Mouse (Mus musculus) hindbrain, embryonic 14.5 days (tissue): ENCODE data around the gene Msl1. TPM values are rescaled to one million over a fixed set of nuclear protein-coding genes. Genes with fewer than 3 reads are reported as not detected.
A peak's percentile ranks its signal among the peaks of the same experiment; 100 is the strongest.

ENCODE experiments used
- ATAC-seq: fragments of 200-750 bp; cut with Nextera tagmentation; 2 replicates; pipeline ENCODE4 v1.8.0; 2017; ENCODE audit warnings: moderate number of reproducible peaks, mild to moderate bottlenecking, moderate TSS enrichment, moderate library complexity; ENCODE audit not compliant: low FRiP score
- DNase-seq: peaks from one replicate; pipeline ENCODE4 v3.0.0-alpha.2; 2015; ENCODE audit warnings: low spot score
- H3K27ac ChIP-seq: fragments of 300-500 bp; sonication (generic); 2 replicates; pipeline ENCODE4 v1.5.1; 2014; ENCODE audit warnings: mild to moderate bottlenecking, moderate library complexity
- H3K27me3 ChIP-seq: fragments of 300-500 bp; sonication (generic); 2 replicates; pipeline ENCODE4 v1.6.1; 2014; ENCODE audit warnings: mild to moderate bottlenecking, low read length, mixed read lengths; ENCODE audit not compliant: control insufficient read depth, insufficient read depth
- H3K36me3 ChIP-seq: fragments of 300-500 bp; sonication (generic); replicated peaks from 2 replicates; pipeline ENCODE4 v1.6.1; 2014; ENCODE audit not compliant: control insufficient read depth, insufficient read depth
- H3K4me1 ChIP-seq: fragments of 300-500 bp; sonication (generic); replicated peaks from 2 replicates; pipeline ENCODE4 v1.6.1; 2014; ENCODE audit warnings: antibody characterized with exemption, low read length, mixed read lengths; ENCODE audit not compliant: control insufficient read depth, insufficient read depth
- H3K4me2 ChIP-seq: fragments of 300-500 bp; sonication (generic); replicated peaks from 2 replicates; pipeline ENCODE4 v1.6.1; 2014; ENCODE audit warnings: mild to moderate bottlenecking, moderate library complexity
- H3K4me3 ChIP-seq: fragments of 300-500 bp; sonication (generic); replicated peaks from 2 replicates; pipeline ENCODE4 v1.5.1; 2014; ENCODE audit warnings: mild to moderate bottlenecking, low read length
- H3K9ac ChIP-seq: fragments of 300-500 bp; sonication (generic); 2 replicates; pipeline ENCODE4 v1.6.1; 2014
- H3K9me3 ChIP-seq: fragments of 300-500 bp; sonication (generic); 2 replicates; pipeline ENCODE4 v1.6.1; 2016; ENCODE audit warnings: low read length; ENCODE audit not compliant: control insufficient read depth
- WGBS: fragments of 180-500 bp; shearing (Covaris S2); extraction: QIAGEN DNeasy Blood & Tissue Kit; methylation state at CpG from one replicate; pipeline ENCODE4 v1.1.7; 2014; 5-methylcytosine and 5-hydroxymethylcytosine counted together
- polyA plus RNA-seq: library from polyadenylated mRNA; unstranded; fragments of >200 nt; fragmentation: Nextera tagmentation; extraction: Ambion mirVana; gene quantifications from 2 replicates; pipeline ENCODE4 v1.2.1, GENCODE M21; 2014

Gene Msl1
- polyA plus RNA-seq, 1 experiment from 2014 or later, result 23.6 TPM

GRCm38 (mm10) chr11:98762756-98763501 is 32.4 kb upstream of the Msl1 start:
- DNase-seq (no peak), ATAC-seq (no peak)
- WGBS, result 71% methylated on average over 17 of the region's 17 CpGs
- Histone ChIP-seq H3K4me1 (peaks cover 27% of the 10 kb centered on the region), H3K4me3 (no peak overlapping the region), H3K27me3 (no peaks in the 10 kb centered on the region), H3K27ac (no peak overlapping the region), H3K36me3 (peaks cover 84% of the 10 kb centered on the region), H3K9me3 (no peaks in the 10 kb centered on the region), H3K4me2 (no peak overlapping the region), H3K9ac (no peak overlapping the region)

DNA sequence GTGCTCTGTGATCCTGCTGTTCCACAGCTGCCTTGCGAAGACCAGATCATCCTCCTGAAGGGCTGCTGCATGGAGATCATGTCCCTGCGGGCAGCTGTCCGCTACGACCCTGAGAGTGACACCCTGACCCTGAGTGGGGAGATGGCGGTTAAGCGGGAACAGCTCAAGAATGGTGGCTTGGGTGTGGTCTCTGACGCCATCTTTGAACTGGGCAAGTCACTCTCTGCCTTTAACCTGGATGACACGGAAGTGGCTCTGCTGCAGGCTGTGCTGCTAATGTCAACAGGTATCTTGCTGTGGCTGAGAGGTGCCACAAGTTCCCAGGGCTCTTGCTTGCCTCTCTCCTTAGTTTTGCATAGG is 31.8 kb upstream of the Msl1 start:
- H3K27ac ChIP-seq, result no peak overlapping the region
- WGBS, result 90% methylated on average over 8 of the region's 8 CpGs
- no peak overlapping the region for H3K4me2 ChIP-seq
- no peak overlapping the region for H3K4me3 ChIP-seq
- ATAC-seq (no peak), DNase-seq (no peak)
- H3K27me3 ChIP-seq, result no peaks in the 10 kb centered on the region
- no peak overlapping the region for H3K9ac ChIP-seq
- peaks cover 32% of the 10 kb centered on the region for H3K4me1 ChIP-seq
- no peaks in the 10 kb centered on the region for H3K9me3 ChIP-seq
- H3K36me3 ChIP-seq, result peaks cover 84% of the 10 kb centered on the region

- no peak overlapping the region for H3K27ac ChIP-seq
- H3K36me3 ChIP-seq, result peaks cover 84% of the 10 kb centered on the region
Measured at GRCm38 (mm10) chr11:98764091-98764490, 31.2 kb upstream of the Msl1 start.

DNA sequence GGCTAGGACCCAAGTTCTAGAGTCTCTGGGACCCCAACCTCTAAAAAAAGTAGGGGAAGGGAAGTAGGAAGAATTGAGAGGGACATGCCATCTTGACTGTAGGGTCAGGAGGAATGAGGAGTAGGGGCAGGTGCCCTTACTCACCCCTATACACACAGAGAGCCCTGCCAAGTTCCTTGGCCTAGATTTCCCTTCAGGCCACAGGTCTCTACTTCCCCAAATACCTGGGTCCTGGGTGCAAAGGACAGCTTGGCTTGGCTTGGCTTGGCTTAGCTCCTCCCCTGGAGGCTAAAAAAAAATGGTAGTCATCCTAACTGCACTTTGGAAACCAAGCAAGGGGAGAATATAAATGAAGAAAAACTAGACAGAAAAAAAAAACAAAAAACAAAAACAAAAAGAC is 30.6 kb upstream of the Msl1 start:
- Histone ChIP-seq H3K36me3 (peaks cover 87% of the 10 kb centered on the region), H3K9ac (no peak overlapping the region), H3K4me1 (peaks cover 37% of the 10 kb centered on the region), H3K4me3 (no peak overlapping the region), H3K27me3 (no peaks in the 10 kb centered on the region), H3K27ac (no peak overlapping the region), H3K9me3 (no peaks in the 10 kb centered on the region), H3K4me2 (no peak overlapping the region)
- DNase-seq (no peak), ATAC-seq (no peak)

More at GRCm38 (mm10) chr11:98764091-98764490, 31.2 kb upstream of the Msl1 start:
- DNase-seq (no peak), ATAC-seq (no peak)
- Histone ChIP-seq H3K9ac (no peak overlapping the region), H3K4me2 (no peak overlapping the region), H3K9me3 (no peaks in the 10 kb centered on the region), H3K4me3 (no peak overlapping the region), H3K4me1 (peaks cover 37% of the 10 kb centered on the region), H3K27me3 (no peaks in the 10 kb centered on the region)
- 84% methylated on average over 18 of the region's 18 CpGs for WGBS

DNA sequence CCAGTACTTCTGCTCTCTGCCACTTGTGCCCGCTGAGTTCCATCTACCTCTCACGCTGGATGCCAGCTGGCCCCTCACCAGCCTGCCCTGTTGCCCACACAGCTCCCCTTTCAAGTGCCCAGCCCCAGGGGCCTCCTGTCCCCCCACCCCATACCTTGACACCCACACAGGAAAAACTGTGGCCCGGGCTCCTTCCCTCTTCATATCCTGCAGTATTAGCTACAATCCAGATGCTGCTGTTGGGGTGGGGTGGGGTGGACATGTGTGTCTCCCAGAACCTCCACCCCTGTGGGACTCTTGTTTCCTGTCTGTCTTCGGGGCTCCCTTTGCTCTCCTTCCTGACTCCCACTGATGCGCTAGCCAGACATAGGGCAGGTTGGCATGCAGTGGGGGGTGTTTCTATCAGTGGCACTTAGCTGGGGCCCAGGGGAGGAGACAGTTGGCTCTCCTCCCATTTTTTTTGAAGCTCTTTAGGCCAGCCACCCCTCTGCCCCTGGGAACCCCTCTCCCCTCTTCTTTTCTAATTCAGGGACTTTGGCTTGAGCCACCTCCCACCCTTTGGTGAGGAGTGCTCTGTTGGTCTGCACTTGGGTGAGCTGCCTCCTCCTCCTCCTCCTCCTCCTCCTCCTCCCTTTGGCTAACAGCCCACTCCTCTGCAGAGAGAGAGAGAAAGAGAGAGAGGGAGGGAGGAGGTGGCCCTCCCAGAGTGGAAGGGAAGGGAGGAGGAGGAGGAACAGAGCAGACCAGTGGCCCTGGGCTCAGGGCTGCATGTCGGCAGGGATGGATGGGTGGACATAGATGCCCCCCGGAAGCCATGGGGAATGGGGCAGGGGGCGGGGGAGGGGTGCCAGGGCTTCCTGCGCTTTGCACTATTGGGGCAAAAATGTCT is 29.7 kb upstream of the Msl1 start:
- 33% methylated on average over 9 of the region's 9 CpGs for WGBS
- H3K4me2 ChIP-seq, result peak overlapping the region; percentile 12; the same call in 1 of the 2 replicates
- H3K9me3 ChIP-seq, result no peaks in the 10 kb centered on the region
- H3K27me3 ChIP-seq, result no peaks in the 10 kb centered on the region
- H3K4me3 ChIP-seq, result no peak overlapping the region
- H3K27ac ChIP-seq, result peak overlapping the region; percentile 77
- peaks cover 37% of the 10 kb centered on the region for H3K4me1 ChIP-seq
- H3K36me3 ChIP-seq, result peaks cover 87% of the 10 kb centered on the region
- H3K9ac ChIP-seq, result no peak overlapping the region
- DNase-seq (no peak), ATAC-seq (peak; percentile 16; the same call in 1 of the 2 replicates)

DNA sequence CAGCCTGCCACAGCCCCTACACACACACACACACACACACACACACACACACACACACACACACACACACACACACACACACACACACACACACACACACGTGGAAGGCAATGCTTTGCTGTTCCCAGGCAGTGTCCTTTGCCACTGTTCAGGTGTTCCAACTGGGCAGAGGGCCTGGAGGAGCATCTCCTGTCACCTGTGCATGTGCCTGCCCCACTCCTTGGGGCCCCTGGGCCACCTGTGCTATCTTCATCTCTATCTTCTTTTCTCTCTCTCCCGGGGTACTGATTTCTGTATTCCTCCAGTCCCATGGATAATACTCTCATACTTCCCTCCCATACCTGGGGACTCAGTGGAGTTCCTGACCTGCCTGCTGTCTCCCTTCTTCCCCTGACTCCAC is 29.0 kb upstream of the Msl1 start:
- WGBS, result 65% methylated on average over 1 of the region's 2 CpGs

DNA sequence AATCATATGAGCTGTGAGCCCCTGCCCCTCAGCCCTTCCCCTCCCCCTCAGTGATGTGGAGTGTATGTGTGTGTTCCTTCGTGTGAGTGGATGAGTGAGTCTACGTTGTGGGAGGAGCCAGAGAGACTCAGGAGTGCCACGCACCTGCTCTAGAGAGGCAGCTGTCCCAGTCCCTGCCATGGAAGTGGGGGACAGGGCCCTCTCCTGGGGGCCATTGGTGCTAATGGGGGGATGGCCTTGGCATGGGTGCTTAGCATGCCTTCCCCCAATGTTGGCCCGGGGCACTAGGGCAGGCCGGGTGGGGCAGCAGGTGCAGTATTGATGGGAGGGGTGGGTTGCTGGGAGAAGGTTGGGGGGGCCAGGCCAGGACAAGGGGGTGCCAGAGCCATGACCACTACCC is 28.5 kb upstream of the Msl1 start:
- DNase-seq, result no peak
- H3K4me1 ChIP-seq, result peaks cover 37% of the 10 kb centered on the region
- ATAC-seq, result peak; percentile 3; the same call in 1 of the 2 replicates
- no peaks in the 10 kb centered on the region for H3K9me3 ChIP-seq
- WGBS, result 32% methylated on average over 5 of the region's 5 CpGs
- H3K27me3 ChIP-seq, result no peaks in the 10 kb centered on the region
- H3K27ac ChIP-seq, result peak overlapping the region; percentile 77
- H3K4me2 ChIP-seq, result no peak overlapping the region
- no peak overlapping the region for H3K4me3 ChIP-seq
- H3K36me3 ChIP-seq, result peaks cover 82% of the 10 kb centered on the region
- H3K9ac ChIP-seq, result peak overlapping the region; percentile 40; the same call in 1 of the 2 replicates

More for the DNA sequence above, 29.0 kb upstream of the Msl1 start:
- Histone ChIP-seq H3K9me3 (no peaks in the 10 kb centered on the region), H3K27ac (peak overlapping the region; percentile 77), H3K9ac (peak overlapping the region; percentile 40; the same call in 1 of the 2 replicates), H3K4me3 (no peak overlapping the region), H3K4me2 (no peak overlapping the region), H3K27me3 (no peaks in the 10 kb centered on the region), H3K4me1 (peaks cover 37% of the 10 kb centered on the region), H3K36me3 (peaks cover 87% of the 10 kb centered on the region)
- ATAC-seq (no peak), DNase-seq (no peak)

DNA sequence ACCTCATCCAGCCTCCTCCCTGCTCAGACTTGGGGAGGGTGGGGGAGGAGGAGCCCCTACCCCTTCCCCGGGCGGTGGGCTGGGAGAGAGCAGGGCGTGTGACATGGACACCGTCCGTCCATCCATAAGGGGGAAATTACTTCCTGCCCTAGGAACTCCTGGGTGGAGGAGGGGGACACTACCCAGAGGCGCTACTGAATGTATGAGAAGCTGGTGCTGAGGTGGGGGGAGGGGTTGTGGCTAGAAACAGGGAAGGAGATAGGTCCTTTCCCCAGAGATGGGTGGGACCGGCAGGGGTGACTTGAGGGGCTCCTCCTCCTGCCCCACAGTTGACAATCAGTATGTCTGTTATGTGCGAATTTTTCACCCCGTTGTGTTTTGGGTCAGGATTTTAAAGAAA is 28.0 kb upstream of the Msl1 start:
- H3K9me3 ChIP-seq, result no peaks in the 10 kb centered on the region
- peak overlapping the region; percentile 77 for H3K27ac ChIP-seq
- no peaks in the 10 kb centered on the region for H3K27me3 ChIP-seq
- H3K4me2 ChIP-seq, result no peak overlapping the region
- H3K4me1 ChIP-seq, result peaks cover 37% of the 10 kb centered on the region
- WGBS, result 14% methylated on average over 9 of the region's 9 CpGs
- H3K4me3 ChIP-seq, result no peak overlapping the region
- peaks cover 78% of the 10 kb centered on the region for H3K36me3 ChIP-seq
- ATAC-seq (no peak; the same call in 1 of the 2 replicates), DNase-seq (no peak)
- H3K9ac ChIP-seq, result peak overlapping the region; percentile 40

GRCm38 (mm10) chr11:98767713-98768112 is 27.6 kb upstream of the Msl1 start:
- DNase-seq, result no peak
- H3K36me3 ChIP-seq, result peaks cover 73% of the 10 kb centered on the region

More at GRCm38 (mm10) chr11:98767713-98768112, 27.6 kb upstream of the Msl1 start:
- Histone ChIP-seq H3K4me2 (peak overlapping the region; percentile 33), H3K27me3 (no peaks in the 10 kb centered on the region), H3K4me3 (no peak overlapping the region), H3K9ac (no peak overlapping the region), H3K9me3 (no peaks in the 10 kb centered on the region), H3K27ac (peak overlapping the region; percentile 77), H3K4me1 (peaks cover 37% of the 10 kb centered on the region)
- no peak for ATAC-seq
- WGBS, result 11% methylated on average over 4 of the region's 4 CpGs
